Mouse (Mus musculus) erythroblast, embryonic 14.5 days (primary cell): ENCODE results near the gene Xrcc5.

Experiments used
- GATA1 ChIP-seq: IDR thresholded peaks from 2 replicates; pipeline ENCODE4 v1.6.1; 2012; ENCODE audit warnings: low read length, inconsistent platforms, mixed read lengths
- TAL1 ChIP-seq: IDR thresholded peaks from 3 replicates; pipeline ENCODE4 v1.6.1; 2012; ENCODE audit warnings: low read length, inconsistent platforms, mixed read lengths

GRCm38 (mm10) chr1:72406505-72407079 is 99.4 kb downstream of the Xrcc5 start:
- TF ChIP-seq GATA1 (no peak), TAL1 (no peak)
